Mouse (Mus musculus): ENCODE measurements at regions not wholly inside any gene's neighbourhood (a gene's known extent, or its start where the extent isn't known, plus 50 kb on each side); places are given as distances from the start of the nearest gene placed in this dataset.
"Not testable (repeated sequence)": the region's sequence is repeated elsewhere in the genome, so short reads cannot be mapped to it uniquely, and the experiment has no call there.

DNA sequence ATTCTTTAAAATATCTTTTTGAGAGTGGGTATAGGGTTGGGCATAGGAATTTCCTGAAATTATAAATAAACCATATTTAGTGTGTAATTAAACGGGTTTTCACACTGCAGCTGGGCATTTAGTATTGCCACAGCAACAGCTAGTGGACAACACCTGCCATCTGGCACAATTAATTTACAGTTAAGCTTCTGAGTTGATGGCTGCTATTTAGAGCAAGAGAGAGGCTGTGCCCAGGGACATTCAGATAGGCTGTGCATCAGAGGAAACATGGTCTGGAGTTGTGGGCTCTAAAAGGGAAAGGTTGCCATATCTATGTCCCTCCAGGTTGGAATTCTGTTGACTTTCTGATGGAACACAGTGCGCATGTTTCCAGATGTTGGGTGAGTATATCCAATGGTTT, 227.1 kb downstream of the Pth2r start:
- POLR2A ChIA-PET: no interaction called here
- CTCF ChIA-PET: no interaction called here

DNA sequence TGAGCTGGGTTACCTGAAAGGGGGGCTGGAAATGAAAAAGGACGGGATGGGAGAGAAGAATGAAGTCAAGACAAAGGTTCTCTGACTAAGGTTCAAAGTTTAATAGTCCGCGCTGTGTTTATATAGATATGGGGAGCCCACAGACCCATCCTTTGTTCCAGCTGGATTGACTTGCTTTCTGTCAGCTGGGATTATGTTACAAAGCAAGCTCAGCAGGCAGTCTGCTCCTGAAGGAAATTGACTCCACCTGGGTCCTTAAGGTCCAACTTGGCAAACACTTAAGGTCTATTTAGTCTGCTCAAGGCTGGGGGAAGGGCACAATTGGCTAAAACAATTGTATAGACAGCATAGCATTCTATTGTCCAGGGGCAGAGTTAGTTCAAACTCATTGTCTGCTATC, 253.8 kb downstream of the Pth2r start:
- CTCF ChIA-PET: no interaction called here
- POLR2A ChIA-PET: no interaction called here

DNA sequence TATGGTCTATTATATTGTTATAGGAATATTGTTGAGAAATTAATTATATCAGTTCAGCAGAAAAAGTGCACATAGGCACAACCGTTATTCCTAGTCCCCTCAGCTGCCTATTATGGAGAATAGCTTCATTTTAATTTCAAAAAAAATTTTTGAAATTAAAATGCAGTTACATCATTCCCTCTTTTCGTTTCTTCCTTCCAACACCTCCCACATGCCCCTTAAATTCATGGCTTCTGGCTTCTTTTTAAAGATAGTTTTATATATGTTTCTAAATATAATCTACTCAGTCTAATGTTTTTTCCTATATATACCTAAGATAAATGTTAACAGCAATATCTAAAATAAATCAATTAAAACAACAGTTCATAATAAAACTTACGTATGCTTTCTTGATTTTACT, 256.7 kb downstream of the Pth2r start:
- ChIA-PET CTCF (no interaction called here), POLR2A (no interaction called here)

DNA sequence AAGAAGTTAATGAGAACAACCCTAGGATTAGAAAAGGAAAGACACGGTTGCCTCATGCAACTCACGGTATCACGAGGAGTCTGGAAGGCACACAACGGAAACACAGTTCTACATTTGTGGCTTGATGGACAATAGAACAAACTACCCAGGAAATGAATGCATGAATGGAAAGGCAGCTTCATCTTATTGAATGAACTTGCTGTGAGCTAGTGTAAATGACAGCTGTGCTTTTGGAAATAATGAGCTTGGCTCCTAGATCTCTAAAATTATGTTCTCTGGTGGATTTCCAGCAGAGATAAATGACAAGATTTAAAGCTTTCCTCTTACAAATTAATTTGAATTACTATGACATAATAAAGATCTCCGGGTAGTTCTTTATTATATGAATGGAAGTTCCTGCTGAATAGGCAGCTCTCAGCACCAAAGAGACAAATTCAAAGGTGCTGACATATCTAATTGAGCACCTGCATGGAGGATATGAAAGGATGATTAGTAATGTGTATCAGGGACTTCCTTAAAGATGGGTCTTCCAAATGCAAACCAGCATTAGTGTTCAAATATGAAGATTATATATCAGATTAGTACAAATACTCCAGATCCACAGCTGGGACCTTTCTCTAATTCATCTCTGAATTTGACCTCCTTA, 262.5 kb downstream of the Pth2r start:
- ChIA-PET POLR2A (no interaction called here), CTCF (no interaction called here)

DNA sequence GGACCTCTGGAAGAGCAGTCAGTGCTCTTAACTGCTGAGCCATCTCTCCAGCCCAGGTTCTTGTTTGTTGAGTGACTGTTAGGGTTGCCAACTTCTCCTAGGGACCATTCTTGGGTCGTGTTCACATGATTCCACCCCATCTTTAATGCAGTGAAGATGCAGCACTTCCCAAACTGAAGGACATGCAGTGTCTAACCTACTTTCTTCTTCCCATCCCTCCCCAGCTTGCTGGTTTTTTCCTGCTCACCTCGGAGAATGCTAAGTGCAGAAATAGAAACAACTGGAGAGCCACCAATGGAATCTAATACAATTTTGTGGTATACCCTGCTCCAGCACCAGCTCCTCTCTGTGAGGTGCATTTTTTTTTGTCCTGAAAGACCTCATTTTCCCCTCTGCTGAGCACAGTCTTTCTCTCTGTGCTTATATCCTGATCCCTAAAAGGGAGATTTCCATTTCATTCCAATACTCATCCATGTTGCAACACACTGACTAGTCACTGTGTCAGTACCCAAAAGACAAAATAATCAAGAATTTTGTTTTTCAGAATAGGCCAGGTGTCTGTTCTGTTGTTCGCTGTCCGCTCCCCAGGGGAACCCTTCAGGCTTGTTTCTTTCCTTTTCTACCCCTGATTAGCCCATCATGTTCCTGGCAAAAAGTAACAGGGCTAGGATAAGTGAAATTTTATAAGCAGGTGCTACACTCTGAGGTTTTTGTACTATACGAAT, 263.6 kb downstream of the Pth2r start:
- ChIA-PET CTCF (no interaction called here), POLR2A (no interaction called here)

DNA sequence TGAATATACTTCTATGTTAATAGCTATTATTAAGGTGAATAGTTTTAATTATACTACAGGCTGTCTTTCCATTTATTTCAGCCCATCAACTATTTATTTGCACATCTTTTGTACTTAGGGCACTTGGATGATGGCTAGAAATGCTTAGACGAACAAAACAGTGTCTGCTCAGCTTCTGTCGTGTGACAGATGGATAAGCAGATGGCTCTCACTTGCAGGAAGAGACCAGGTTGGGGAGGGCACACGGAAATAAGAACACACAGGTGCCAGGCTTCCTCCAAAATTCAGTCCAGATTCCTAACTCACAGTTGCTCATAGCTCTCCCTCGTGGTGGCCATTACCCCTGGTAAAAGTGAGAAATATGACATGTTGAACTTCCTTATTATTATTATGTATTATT, 267.0 kb downstream of the Pth2r start:
- ChIA-PET CTCF (no interaction called here), POLR2A (interaction anchor here in 1 of 4 experiments (1.1 kb wide), 1 partner anchor 14 kb away, joined by 3 read pairs; no protein-coding TSS in a partner anchor)

DNA sequence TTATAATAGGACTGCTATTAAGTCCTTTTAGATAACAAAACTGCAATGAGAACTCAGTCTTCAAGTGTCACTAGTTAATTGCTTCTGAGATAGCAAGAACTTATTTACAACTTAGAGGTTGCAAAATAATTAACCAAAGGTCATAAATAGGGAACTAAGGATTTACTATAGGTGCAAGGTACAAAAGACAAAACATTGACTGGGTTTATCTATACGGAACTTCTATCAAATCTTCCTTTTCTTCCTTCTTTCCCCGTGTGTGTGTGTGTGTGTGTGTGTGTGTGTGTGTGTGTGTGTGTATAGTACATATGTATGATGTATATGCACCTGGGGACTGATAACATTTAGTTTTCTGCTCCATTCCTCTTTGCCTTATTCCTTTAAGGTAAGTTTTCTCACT, 305.5 kb downstream of the Pth2r start:
- CTCF ChIA-PET: no interaction called here
- POLR2A ChIA-PET: no interaction called here

DNA sequence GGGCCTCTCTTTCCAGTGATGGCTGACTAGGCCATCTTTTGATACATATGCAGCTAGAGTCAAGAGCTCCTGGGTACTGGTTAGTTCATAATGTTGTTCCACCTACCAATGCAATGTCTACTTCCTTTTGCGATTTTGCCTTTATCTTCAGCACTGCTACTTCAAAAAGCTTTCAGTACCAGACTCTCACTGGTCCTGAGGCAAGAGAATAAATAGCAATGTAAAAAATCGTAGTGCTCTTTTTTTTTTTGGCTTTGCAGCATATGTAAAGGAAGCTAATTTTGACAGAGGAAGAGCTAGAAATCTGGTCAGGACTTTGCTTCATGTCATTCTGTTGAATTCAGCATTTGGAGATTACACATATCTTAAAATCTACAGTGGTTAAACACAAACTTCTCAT, 291.0 kb upstream of the Crygf start:
- CTCF ChIA-PET: interaction anchor here in 1 of 4 experiments (0.6 kb wide), 1 partner anchor 359 kb away, joined by 5 read pairs; no protein-coding TSS in a partner anchor
- POLR2A ChIA-PET: no interaction called here

DNA sequence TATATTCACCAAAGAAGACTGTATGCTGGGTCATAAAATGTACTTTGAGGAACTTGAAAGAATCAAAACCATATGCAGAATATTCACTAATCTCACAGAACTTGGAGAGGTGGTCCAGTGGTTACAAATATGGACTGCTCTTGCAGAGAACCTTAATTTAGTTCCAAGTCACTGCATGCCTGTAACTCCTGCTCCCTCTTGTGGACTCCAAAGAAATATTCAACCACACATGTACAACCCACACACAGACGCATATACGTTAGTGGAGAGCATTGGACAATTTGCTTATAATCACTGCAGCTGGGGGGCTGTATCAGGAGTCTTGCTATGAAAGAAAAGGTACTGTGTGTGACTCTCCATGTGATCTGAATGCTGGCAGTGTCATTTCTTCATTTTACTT, 271.9 kb upstream of the Crygf start:
- ChIA-PET POLR2A (no interaction called here), CTCF (no interaction called here)

DNA sequence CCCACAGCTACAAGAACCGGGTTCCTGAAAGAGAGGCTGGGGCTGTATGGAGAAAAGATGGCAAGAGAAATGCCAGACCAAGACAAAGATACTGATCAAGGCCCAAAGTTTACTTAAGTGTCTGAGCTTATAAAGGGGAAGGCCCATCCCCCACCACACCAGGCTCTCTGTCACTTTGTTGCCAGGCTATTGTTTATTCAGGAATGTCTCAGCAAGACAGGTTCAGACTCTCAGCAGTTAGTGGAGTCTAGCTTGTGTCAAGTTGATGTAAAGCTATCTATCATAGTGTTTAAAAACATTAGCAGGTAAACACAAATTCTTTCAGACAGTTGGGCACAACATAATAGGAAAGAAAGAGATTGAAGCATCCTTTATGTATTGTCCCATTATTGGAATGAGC, 244.4 kb upstream of the Crygf start:
- ChIA-PET POLR2A (interaction anchor here in 1 of 4 experiments (0.6 kb wide), 1 partner anchor 320 kb away, joined by 3 read pairs; no protein-coding TSS in a partner anchor), CTCF (no interaction called here)

DNA sequence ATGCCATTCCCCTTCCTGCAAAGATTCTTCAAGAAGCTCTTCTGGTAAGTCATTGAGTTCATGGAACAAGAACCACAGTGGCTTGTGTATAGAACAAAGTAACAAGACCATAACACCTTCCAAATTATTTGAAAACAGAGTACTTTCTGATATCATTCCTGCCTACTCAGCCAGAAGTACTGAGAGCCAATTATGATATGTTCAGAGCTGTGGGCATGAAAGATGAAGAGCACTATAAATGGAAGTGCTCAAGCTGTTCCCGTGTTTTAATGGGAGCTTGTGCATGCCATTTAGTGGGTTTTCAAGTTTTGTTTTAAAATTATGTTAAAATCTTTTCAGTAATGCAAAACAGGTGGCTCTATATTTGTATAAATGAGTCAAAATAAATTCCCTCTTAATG, 239.0 kb upstream of the Crygf start:
- ChIA-PET POLR2A (no interaction called here), CTCF (no interaction called here)

DNA sequence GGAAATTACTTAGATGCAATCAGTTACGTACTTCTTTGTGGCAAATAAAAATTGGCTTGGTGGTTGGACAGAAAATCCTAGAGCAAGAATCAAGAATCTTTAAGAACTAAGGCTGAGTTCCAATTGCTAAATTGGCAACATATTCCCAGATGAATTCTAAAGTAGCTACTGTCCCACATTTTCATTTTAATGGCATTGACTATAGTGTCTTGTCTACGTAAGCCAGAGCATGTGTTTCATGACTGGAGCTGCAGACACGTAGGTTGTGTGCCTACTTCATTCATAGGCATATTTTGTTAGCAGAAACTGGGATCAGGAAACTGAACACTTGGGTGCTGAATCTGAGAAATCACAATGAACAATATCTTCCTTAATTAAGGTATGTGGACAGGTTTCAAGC, 196.1 kb upstream of the Crygf start:
- CTCF ChIA-PET: no interaction called here
- POLR2A ChIA-PET: no interaction called here

DNA sequence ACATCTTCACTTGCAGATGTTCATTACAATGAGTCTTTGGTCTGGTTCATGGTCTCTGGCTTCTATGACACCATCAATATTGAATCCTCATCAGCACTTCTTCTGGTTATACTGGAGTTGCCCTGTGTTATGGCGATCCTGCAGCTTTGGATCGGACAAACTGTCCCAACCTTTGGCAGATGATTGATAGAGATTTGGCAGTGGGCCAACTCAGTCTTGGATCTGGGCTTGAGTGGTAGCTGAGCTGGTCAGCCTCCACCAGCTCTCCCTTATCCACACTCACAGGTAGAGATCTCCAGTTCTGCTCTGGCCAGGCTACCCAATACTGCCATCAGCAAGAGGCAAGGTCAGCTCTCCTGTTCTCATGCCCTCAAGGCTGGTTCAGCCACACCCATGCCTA, 168.4 kb upstream of the Crygf start:
- CTCF ChIA-PET: no interaction called here
- POLR2A ChIA-PET: no interaction called here

DNA sequence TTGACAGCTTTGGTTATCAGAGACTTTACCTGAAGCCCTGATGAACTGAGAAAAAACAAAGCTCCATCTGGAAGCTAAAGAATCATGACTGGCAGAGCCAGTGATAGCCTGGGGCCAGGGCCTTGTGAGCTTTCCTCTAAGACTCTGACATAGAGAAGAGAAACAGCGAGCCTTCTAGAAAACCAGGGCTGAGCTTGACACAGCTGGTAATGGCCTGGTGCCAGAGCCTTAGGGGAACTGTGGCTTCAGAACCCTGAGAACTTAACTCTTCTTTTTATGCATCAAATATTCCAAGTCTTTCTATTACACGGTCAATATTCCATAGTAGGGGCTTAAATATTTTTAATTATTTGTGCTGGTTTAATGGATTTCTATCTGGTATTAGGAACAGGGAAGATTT, 165.2 kb upstream of the Crygf start:
- ChIA-PET CTCF (no interaction called here), POLR2A (no interaction called here)

DNA sequence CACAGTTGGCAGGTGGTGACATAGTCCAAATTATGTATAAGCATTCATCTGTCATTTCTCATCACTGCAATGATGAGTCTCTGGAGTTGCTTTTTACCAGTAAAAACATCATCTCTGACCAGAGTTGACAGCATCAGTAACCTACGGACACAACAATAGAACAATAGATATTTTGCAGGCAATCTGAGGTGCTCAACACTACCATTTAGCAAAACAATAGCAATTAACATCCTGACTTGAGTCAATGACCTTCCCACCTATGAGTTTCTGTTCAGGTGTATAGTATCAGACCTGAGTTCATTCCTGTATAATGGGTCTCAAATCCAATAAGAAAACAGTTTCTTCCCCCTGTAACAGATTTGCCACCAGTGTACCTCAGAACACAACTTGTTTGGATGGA, 126.1 kb upstream of the Crygf start:
- POLR2A ChIA-PET: no interaction called here
- CTCF ChIA-PET: no interaction called here

DNA sequence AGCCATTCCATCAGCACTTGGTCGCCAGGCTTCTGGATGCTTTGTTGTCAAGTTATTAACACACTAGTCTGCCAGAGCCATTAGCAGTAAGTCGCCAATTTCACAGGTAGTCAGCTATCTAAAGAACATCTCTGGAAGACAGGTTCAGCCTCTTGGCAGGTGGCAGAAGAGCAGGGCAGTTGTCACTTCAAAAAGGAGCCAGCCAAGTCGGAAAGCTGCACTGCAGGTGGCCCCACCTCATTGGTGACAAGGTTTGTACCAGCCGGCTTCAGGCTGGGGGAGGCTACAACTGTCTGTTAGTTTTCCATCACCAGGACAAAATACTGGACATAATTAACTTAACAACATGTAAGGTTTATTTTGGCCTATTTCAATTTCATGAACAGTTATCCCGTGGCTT, 105.5 kb upstream of the Crygf start:
- CTCF ChIA-PET: no interaction called here
- POLR2A ChIA-PET: no interaction called here

DNA sequence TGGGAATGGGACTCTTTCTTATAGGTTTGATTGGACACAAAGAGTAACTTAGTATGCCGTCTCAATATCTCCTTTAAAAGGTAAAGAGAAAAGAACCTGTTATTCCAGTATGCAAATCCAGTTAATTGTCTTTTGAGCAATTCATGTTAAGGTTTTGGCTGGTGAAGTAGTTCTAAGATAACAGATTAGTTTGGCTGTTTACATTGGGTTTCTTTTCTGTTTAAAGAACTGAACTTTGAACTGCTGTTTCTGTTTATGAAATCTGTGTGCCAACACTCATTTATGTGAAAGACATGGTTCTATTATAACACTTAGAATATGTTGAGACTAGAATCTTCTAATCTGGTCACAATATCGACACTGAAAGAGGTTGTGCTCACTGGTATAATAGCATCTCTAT, 85.2 kb upstream of the Crygf start:
- ChIA-PET CTCF (no interaction called here), POLR2A (no interaction called here)

DNA sequence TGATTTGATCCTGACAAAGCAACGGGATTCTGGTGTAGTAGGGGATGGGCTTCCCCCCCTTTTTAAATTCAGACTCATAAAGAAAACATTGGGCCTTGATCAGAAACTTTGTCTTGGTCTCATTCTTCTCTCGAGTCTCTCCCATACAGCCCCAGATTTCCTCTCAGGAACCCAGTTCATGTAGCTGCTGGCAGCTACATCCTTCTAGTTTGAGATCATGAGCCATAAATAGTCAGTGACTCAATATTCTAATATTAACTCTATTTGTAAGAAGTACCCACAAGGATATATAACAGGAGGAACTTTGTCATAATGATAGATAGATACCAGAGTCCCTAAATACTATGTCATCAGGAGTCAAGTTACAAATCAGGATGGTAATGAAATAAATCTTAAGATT, 79.3 kb upstream of the Crygf start:
- POLR2A ChIA-PET: no interaction called here
- CTCF ChIA-PET: no interaction called here

DNA sequence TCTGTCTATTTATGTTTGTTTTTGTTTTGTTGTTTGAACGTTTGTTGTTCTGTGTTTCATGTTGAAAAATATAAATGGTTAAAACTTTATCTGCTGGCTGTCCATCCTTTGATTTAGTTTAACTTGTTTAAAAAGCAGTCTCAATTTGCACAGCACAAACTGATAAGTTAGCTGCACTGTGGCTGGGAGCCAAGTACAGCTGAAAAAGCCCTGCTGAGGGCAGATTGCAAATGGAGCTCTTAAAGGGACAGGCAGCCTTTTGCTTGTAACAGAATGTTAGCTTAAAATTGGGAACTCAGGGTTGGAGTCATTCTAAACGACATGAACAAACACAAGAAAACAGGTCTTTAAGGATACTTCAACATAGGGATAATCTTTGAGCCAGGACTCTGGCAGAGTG, 52.6 kb upstream of the Crygf start:
- CTCF ChIA-PET, POLR2A ChIA-PET: not testable (repeated sequence)

Data from embryonic stem cell, embryonic (primary cell).